Mouse (Mus musculus) hindbrain, embryonic 10.5 days (tissue): ENCODE results near the gene Myocos. TPM values are rescaled to one million over a fixed set of nuclear protein-coding genes. Genes with fewer than 3 reads are reported as not detected.
"Not testable (repeated sequence)": the region's sequence is repeated elsewhere in the genome, so short reads cannot be mapped to it uniquely, and the experiment has no call there.

ENCODE experiments used
- DNase-seq: peaks from one replicate; pipeline ENCODE4 v3.0.0-alpha.2; 2017; ENCODE audit warnings: low spot score
- H3K27ac ChIP-seq: fragments of 300-500 bp; sonication (generic); 2 replicates; pipeline ENCODE4 v1.5.1; 2016; ENCODE audit warnings: mild to moderate bottlenecking, moderate library complexity
- H3K27me3 ChIP-seq: fragments of 300-500 bp; sonication (generic); 2 replicates; pipeline ENCODE4 v1.6.1; 2016; ENCODE audit warnings: mild to moderate bottlenecking; ENCODE audit not compliant: poor library complexity, insufficient read depth, severe bottlenecking
- H3K36me3 ChIP-seq: fragments of 300-500 bp; sonication (generic); 2 replicates; pipeline ENCODE4 v1.6.1; 2016; ENCODE audit warnings: mild to moderate bottlenecking, moderate library complexity
- H3K4me1 ChIP-seq: fragments of 300-500 bp; sonication (generic); replicated peaks from 2 replicates; pipeline ENCODE4 v1.6.1; 2016; ENCODE audit warnings: mild to moderate bottlenecking
- H3K4me3 ChIP-seq: fragments of 300-500 bp; sonication (generic); 2 replicates; pipeline ENCODE4 v1.5.1; 2016; ENCODE audit warnings: mild to moderate bottlenecking, moderate library complexity
- H3K9me3 ChIP-seq: fragments of 300-500 bp; sonication (generic); 2 replicates; pipeline ENCODE4 v1.6.1; 2016; ENCODE audit warnings: mild to moderate bottlenecking, moderate library complexity
- WGBS: fragments of 180-500 bp; shearing (Covaris S2); methylation state at CpG from one replicate; pipeline ENCODE4 v1.1.7; 2016; 5-methylcytosine and 5-hydroxymethylcytosine counted together
- polyA plus RNA-seq: library from polyadenylated mRNA; unstranded; fragments of >200 nt; fragmentation: Nextera tagmentation; extraction: Ambion mirVana; gene quantifications from 2 replicates; pipeline ENCODE4 v1.2.1, GENCODE M21; 2016

The Myocos gene
- polyA plus RNA-seq, 1 experiment from 2014 or later = not detected

GRCm38 (mm10) chr1:162639051-162639750, 18.8 kb downstream of the Myocos start, which contains the start of gene Myoc:
Myoc (plus strand) TSS chr1:162639155.
- peaks cover 6% of the 10 kb centered on the region for H3K4me1 ChIP-seq
- H3K9me3 ChIP-seq = no peaks in the 10 kb centered on the region
- no peak for DNase-seq
- WGBS = 84% methylated on average over 10 of the region's 10 CpGs
- no peak within 1 kb of the TSS for H3K4me3 ChIP-seq
- no peak within 1 kb of the TSS; the same call in 1 of the 2 replicates for H3K27ac ChIP-seq
- no peaks in the 10 kb centered on the region for H3K36me3 ChIP-seq
- no peaks in the 10 kb centered on the region for H3K27me3 ChIP-seq

GRCm38 (mm10) chr1:162638535-162638934, 19.5 kb downstream of the Myocos start:
- H3K4me1 ChIP-seq = peaks cover 6% of the 10 kb centered on the region
- no peak overlapping the region for H3K27ac ChIP-seq
- H3K9me3 ChIP-seq = no peaks in the 10 kb centered on the region
- H3K4me3 ChIP-seq = no peak overlapping the region
- DNase-seq = no peak
- H3K27me3 ChIP-seq = no peaks in the 10 kb centered on the region
- WGBS = 90% methylated on average over 4 of the region's 4 CpGs
- H3K36me3 ChIP-seq = no peaks in the 10 kb centered on the region

- no peaks in the 10 kb centered on the region for H3K9me3 ChIP-seq
- 72% methylated on average over 3 of the region's 3 CpGs for WGBS
- no peaks in the 10 kb centered on the region for H3K27me3 ChIP-seq
- H3K27ac ChIP-seq = no peak overlapping the region; the same call in 1 of the 2 replicates
- peaks cover 6% of the 10 kb centered on the region for H3K4me1 ChIP-seq
- H3K36me3 ChIP-seq = no peaks in the 10 kb centered on the region
- no peak overlapping the region for H3K4me3 ChIP-seq
- no peak for DNase-seq
Measured at GRCm38 (mm10) chr1:162636516-162636915, 21.5 kb downstream of the Myocos start.

- not testable (repeated sequence) for H3K4me3 ChIP-seq, H3K4me1 ChIP-seq, H3K27ac ChIP-seq, DNase-seq, H3K36me3 ChIP-seq, H3K27me3 ChIP-seq, H3K9me3 ChIP-seq
- WGBS = 61% methylated on average over 1 of the region's 1 CpGs
Measured at GRCm38 (mm10) chr1:162635291-162635931, 22.6 kb downstream of the Myocos start.

- 94% methylated on average over 15 of the region's 15 CpGs for WGBS
- not testable (repeated sequence) for H3K36me3 ChIP-seq, H3K4me3 ChIP-seq, H3K27ac ChIP-seq, DNase-seq, H3K27me3 ChIP-seq, H3K4me1 ChIP-seq, H3K9me3 ChIP-seq
Measured at GRCm38 (mm10) chr1:162628326-162628725, 29.7 kb downstream of the Myocos start.

GRCm38 (mm10) chr1:162627821-162628220, 30.2 kb downstream of the Myocos start:
- not testable (repeated sequence) for DNase-seq, H3K36me3 ChIP-seq
- WGBS = 91% methylated on average over 4 of the region's 4 CpGs

GRCm38 (mm10) chr1:162625229-162625628, 32.8 kb downstream of the Myocos start:
- Histone ChIP-seq H3K27ac (no peak overlapping the region), H3K27me3 (no peaks in the 10 kb centered on the region), H3K4me3 (no peak overlapping the region), H3K9me3 (no peaks in the 10 kb centered on the region), H3K36me3 (no peaks in the 10 kb centered on the region), H3K4me1 (peaks cover 7% of the 10 kb centered on the region)
- DNase-seq = no peak
- WGBS = 71% methylated on average over 7 of the region's 7 CpGs

More at GRCm38 (mm10) chr1:162627821-162628220, 30.2 kb downstream of the Myocos start:
- H3K27ac ChIP-seq, H3K4me3 ChIP-seq, H3K4me1 ChIP-seq, H3K27me3 ChIP-seq, H3K9me3 ChIP-seq: not testable (repeated sequence)

GRCm38 (mm10) chr1:162623895-162624294, 34.1 kb downstream of the Myocos start:
- H3K4me3 ChIP-seq = no peak overlapping the region
- H3K4me1 ChIP-seq = peaks cover 7% of the 10 kb centered on the region
- 55% methylated on average over 4 of the region's 4 CpGs for WGBS
- no peaks in the 10 kb centered on the region for H3K27me3 ChIP-seq
- H3K27ac ChIP-seq = 0 out of 2 replicates have a peak overlapping the region, but pooled peaks have one; percentile 3
- DNase-seq = no peak
- no peaks in the 10 kb centered on the region for H3K9me3 ChIP-seq
- H3K36me3 ChIP-seq = no peaks in the 10 kb centered on the region

GRCm38 (mm10) chr1:162620487-162620886, 37.5 kb downstream of the Myocos start:
- Histone ChIP-seq H3K4me3 (no peak overlapping the region), H3K4me1 (peaks cover 7% of the 10 kb centered on the region), H3K27ac (no peak overlapping the region), H3K36me3 (no peaks in the 10 kb centered on the region), H3K9me3 (no peaks in the 10 kb centered on the region), H3K27me3 (no peaks in the 10 kb centered on the region)
- 68% methylated on average over 4 of the region's 4 CpGs for WGBS
- no peak for DNase-seq

GRCm38 (mm10) chr1:162615511-162615910, 42.5 kb downstream of the Myocos start:
- DNase-seq = no peak
- WGBS = 79% methylated on average over 1 of the region's 1 CpGs
- H3K4me3 ChIP-seq = no peak overlapping the region
- no peaks in the 10 kb centered on the region for H3K4me1 ChIP-seq
- H3K9me3 ChIP-seq = no peaks in the 10 kb centered on the region
- H3K27me3 ChIP-seq = no peaks in the 10 kb centered on the region
- no peaks in the 10 kb centered on the region for H3K36me3 ChIP-seq
- H3K27ac ChIP-seq = no peak overlapping the region

- no peak overlapping the region for H3K4me3 ChIP-seq
- 56% methylated on average over 4 of the region's 4 CpGs for WGBS
- DNase-seq = no peak
Measured at GRCm38 (mm10) chr1:162611191-162611590, 46.8 kb downstream of the Myocos start.

GRCm38 (mm10) chr1:162609633-162610250, 48.3 kb downstream of the Myocos start:
- 39% methylated on average over 9 of the region's 9 CpGs for WGBS
- no peak for DNase-seq
- Histone ChIP-seq H3K9me3 (no peaks in the 10 kb centered on the region), H3K4me3 (no peak overlapping the region), H3K4me1 (peaks cover 5% of the 10 kb centered on the region; the same call in 1 of the 2 replicates), H3K36me3 (no peaks in the 10 kb centered on the region), H3K27ac (no peak overlapping the region; the same call in 1 of the 2 replicates), H3K27me3 (no peaks in the 10 kb centered on the region)

More at GRCm38 (mm10) chr1:162611191-162611590, 46.8 kb downstream of the Myocos start:
- Histone ChIP-seq H3K27ac (no peak overlapping the region), H3K36me3 (no peaks in the 10 kb centered on the region), H3K4me1 (peaks cover 5% of the 10 kb centered on the region; the same call in 1 of the 2 replicates), H3K27me3 (no peaks in the 10 kb centered on the region), H3K9me3 (no peaks in the 10 kb centered on the region)

- Histone ChIP-seq H3K9me3 (peaks cover 1% of the 10 kb centered on the region; the same call in 1 of the 2 replicates), H3K4me1 (peaks cover 5% of the 10 kb centered on the region; the same call in 1 of the 2 replicates), H3K27me3 (no peaks in the 10 kb centered on the region), H3K4me3 (no peak overlapping the region), H3K27ac (no peak overlapping the region), H3K36me3 (peaks cover 7% of the 10 kb centered on the region)
- DNase-seq = no peak
- 23% methylated on average over 1 of the region's 1 CpGs for WGBS
Measured at GRCm38 (mm10) chr1:162608127-162608526, 49.9 kb downstream of the Myocos start.
